Mouse (Mus musculus) megakaryocyte, adult 5-6 weeks (primary cell): ENCODE measurements at regions not wholly inside any gene's neighbourhood (a gene's known extent, or its start where the extent isn't known, plus 50 kb on each side); places are given as distances from the start of the nearest gene placed in this dataset.

Source experiments
- ATAC-seq: 2 replicates; pipeline ENCODE4 v1.8.0; 2016; ENCODE audit warnings: mild to moderate bottlenecking, inconsistent platforms; ENCODE audit not compliant: poor library complexity, severe bottlenecking

DNA sequence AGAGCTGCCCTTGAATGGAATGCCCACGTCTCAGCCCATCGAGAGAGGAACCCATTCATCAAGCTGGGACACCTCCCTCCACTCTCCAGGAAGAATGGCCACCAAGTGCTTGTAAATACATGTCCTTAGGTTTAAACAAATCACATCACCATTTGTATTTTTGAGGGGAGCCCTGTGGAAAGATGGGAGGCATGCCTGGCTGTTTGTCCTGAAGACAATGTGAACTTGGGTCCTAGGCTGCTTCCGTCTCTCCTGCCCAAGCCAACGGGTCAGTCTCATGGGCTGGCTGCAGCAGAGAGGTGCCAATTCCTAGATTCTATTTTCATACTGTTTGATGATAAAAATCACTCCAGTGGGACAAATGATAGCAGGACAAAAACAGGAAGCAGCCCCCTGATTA, 205.9 kb upstream of the Tbx3 start:
- no peak for ATAC-seq

DNA sequence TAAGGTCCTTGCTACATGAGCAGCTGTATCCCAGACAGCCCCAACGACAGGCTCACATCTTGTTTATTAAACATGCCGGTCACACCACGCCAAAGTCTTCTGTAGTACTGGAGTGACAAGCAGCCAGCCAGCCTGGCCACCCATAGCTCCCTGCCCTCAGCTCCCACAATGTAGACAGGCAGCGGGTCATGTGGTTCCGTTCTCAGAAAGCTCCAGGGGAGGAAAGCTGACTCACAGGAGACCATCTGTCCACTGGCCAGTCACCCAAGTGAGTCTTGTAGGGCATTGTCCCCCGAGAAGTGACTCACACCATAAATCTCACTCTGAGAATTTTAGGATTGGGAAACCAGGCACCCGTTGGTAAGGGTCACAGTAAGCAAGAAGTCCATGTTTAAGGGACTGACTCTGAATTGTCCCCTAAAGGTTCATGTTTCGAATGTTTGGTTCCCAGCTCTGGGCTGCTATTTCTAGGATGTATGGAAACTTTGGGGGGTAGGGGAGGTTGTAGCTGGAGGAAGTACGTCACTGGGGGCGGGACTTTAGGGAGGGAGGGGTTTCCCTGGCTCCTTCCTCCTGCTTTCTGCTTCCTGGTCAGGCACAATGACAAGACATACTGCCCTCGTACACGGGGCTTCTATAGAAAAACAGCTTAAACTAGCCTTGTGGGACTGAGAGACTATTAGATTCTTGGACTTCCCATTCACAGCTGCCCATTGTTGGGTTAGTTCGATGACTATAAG, 203.0 kb upstream of the Tbx3 start:
- ATAC-seq: no peak

DNA sequence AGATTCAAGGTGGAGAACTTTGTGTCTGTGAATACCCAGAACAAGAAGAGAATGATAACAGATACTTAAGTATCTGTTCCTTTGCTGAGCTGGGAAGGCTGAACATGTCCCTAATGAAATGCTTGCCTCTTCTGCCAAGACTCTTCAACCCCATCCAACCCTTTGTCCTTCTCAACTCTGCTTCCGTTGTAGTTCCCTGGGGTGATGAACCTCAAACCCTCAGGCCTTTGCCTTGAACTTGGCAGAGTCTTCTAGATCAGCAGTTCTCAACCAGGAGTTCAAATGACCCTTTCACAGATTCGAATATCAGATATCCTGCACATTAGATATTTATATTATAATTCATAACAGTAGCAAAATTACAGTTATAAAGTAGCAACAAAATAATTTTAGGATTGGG, 192.5 kb upstream of the Tbx3 start:
- no peak for ATAC-seq

DNA sequence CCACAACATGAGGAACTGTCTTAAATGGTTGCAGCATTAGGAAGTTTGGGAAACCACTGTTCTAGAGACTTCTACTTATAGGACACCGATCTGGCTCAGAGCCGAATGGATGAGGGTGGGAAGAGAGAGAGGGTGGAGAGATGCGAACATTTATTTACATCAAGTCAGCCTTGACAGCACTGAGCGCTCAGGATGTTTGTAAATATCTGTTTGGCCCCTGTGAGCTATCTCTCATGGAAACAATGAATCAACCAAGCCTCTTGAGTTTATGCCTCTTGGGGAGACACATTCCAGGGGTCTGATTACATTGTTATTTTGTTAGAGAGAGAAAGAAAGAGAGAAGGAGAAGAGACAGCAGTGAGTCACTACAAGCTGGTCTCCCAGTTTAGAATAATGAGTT, 192.1 kb upstream of the Tbx3 start:
- no peak for ATAC-seq

DNA sequence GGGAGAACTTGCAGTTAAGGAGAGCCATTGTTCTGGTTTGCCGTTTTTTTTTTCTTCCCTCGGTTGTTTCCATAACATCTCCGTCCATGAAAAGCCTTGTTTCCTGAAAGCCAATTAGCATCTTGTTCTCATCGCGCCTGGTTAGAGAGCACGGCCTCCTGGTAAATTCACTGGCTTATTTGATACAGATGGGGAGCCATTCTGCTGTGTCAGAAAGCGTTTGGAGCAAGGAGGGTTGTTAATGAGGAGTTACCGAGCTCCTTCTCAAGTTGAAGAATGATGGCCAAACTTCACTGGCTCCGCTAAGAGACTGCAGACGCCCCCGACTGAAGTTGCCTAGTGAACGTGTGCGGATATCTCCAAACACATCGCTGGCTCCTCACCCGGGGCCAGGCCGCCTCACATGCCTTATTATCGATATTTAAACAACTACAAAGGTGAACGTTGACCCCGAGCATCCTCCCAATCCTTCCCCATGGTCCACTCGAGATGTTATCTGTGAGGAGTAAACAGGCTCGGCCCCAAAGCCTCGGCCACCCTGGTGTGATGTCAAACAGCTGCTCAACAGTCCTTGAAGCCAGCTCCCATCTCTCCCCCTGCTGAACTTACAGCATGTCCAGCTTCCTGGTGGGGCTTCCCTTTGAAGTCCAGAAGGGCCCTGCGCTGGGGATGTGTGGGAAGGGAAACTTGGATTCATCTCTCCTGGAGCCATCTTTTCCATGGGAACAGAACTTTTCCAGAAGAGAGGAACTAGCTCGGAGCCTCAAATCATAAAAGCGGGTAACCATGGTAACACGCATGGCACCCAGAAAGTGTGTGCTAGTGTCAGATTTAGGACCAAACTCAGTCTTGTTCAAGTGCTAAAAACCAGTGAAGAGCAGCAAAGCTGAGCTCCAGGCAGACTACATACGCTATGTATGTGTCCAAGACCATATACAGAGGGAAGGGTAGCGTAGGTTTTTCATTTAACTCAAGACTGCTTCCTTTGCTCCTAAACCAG, 190.0 kb upstream of the Tbx3 start:
- no peak for ATAC-seq

DNA sequence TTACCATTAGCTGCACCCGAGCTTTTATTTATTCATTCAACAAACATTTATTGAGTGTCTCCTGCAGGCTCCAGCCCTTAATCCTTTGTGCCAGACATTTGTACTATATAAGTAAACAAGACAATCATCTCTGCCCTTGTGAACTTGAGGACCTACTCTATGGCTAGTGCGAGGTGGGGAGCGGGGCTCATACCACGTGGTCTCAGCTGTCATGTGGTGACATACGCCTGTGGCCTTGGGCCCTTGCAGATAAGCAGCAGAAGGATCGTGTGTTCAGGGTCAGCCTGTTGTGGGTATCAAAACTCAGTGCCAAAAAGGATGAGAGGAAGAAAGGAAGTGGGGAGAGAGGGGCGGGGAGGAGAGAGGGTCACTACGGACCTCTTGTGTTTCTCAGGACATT, 186.8 kb upstream of the Tbx3 start:
- ATAC-seq: no peak

DNA sequence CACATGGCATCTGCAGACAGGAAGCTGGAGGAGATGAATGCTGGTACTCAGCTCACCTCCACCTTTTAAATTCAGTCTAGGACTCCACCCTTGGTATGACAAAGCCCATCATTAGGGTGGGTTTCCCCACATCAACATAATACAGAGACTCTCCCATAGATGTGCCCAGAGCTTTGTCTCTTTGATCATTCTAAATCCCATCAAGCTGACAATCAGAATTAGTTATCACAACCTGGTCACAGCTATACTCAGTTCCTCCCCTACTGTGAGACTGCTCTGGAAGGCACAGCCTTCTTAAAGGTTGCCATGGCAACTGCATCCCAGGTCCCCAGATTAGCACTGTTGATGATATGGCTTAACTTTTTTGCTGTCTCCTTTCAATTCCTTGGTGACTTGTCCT, 184.3 kb upstream of the Tbx3 start:
- ATAC-seq: no peak

DNA sequence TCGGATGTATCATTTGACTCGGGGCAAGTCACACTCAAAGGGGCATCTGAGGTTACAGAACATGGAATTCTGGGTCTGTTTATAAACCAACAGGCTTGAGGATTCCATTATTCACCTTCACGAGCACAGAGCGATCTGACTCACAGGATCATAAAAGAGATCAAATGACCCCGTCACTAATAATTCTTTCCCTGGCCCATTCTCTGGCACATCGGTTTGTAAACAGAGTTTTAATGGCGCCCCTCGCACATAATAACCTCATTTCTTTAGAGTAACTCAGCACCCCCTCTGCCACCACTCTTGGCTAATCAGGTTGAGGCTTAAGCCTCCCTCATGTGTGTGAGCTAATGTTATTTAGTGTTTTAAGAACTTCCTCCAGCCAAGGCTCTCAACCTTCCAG, 183.3 kb upstream of the Tbx3 start:
- no peak for ATAC-seq

DNA sequence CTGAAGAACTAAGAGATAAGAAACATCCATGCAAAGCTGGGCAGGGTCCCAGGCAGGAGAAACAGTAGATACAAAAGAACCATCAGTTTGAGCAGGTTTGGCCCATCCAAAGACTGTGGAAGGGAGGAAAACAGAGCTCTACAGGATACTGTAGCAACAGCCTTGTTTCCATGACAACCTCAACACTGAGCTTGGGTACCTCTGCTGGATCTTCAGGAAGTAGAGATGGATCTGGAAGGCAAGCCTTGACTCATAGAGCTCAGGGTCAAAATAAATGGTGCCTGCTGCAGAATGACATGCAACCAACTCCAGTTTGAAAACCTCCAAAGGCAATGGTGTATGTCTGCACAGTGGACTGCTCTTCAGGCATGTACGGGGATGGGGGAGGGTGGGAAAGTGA, 173.0 kb upstream of the Tbx3 start:
- ATAC-seq: no peak

DNA sequence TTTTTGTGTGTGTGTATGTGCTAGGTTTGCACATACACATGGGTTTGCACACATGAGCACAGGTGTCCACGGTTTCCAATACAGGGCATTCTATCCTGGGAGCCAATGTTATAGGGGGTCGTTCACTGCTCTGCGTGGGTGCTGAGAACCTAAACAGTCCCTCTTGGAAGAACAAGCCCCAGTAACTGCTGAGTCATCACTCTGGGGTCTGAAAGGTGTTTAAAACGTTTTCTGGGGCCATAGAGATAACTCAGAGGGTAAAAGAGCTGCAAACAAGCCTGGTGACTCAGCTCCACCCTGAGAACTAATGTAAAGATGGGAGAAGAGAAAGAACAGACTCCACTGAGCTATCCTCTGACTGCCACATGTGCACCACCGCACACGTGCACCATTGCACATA, 172.0 kb upstream of the Tbx3 start:
- ATAC-seq: no peak

DNA sequence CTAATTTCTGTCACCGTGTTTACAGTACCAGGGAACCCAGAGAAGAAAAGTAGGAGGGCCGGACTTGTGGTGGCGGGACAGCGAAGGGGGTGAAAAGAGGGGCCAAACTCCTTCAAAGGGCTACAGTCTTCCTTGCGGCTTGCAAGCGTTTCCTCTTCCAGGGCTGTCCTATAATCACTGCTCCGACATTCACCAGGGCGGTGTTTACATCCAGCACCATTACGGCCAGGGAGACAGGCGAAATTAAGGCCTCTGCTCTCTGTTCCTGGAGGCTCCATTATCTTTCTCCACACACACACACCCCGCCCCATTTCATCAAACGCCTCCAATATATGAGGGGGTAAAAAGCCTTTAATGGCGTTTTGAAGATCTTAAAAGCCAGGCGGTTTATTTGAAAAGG, 162.8 kb upstream of the Tbx3 start:
- ATAC-seq: no peak

DNA sequence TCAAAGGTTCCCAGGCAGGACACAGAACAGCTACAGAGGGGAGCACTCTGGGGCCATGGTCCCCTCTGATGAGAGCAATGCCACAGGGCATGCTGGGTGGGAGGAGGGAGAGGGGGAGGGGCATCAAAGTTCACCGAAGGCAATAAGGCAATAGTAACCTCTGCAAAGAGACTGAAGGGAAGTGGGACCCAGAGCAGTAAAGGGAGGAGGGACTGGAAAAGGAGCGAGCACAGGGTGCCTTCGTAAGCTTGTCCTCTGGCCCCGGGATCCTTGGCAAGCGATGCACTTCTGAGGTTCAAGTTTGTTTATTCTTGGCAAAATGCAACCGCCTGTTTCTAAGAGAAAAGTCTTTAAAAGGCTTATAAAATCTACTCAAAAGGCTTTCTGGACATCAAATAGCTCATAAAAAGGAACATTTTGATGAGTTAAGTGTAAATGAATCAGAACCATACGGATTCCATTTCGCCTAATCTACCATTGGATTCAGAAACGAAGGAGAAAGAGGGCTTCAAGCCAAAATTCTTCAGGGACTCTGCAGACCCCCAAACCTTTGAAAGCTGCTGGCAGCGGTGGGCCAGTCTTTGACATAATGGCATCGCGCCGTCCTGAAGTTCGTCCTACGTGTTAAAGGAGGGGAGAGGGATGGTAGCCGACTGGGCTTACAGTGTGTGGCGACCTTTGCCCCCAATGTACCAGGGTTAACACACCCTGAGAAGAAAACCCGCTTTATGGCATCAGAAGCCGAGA, 151.8 kb upstream of the Tbx3 start:
- no peak for ATAC-seq

DNA sequence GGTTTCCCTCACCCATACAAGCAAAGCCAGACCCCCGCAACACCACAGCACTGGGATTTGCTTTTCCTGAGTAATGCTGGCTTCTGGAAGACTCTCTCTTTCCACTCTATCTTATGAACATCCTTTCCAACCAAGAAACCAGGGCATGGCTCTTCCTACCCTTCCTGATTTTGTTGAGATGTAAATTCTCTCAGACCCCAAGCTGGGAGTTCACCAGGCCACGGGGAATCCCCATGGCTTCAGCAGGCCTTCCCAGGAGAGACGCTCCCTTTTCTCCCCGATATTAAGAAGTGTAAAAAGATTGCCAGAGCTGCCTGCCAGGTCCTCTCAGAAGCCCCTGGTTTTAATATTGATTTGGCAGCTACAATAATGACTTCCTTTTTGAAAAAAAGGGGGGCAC, 146.3 kb upstream of the Tbx3 start:
- ATAC-seq: no peak

DNA sequence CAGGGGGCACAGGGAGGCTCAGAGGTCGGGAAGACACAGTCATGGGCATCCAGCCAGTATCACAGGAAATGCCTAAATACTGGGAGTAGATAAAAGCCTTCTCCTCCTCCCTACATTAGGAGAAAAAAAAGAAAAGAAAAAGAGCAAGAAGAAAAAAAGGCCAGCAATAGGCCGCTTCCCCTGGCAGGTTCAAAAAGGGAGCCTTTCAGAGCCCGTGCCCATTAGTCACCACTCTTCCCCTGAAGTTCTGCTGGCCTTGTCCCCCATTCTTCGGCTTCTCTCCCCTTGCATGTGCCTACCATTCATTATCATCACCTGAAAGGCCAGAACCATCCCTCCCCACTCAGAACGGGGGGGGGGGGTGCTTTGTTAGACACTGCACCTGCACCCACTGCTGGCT, 144.5 kb upstream of the Tbx3 start:
- no peak for ATAC-seq

DNA sequence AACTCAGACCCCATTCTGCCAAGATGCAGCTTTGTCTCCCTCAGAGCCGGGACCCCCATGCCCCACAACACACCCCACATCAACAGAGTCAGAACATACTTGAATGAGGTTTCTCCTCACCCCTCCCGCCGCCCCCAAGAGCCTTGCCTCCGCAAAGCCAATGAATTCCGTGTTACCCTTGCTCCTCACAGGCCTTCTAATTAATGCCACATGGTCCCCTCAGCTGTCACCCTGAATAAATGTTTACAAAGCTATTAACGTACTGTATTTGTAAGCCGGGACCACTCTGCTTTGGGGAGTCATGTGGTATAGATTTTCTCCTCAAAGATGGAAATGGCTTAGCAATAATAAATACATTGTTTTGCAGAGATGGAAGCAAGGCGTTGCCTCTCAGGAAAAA, 140.5 kb upstream of the Tbx3 start:
- ATAC-seq: no peak

DNA sequence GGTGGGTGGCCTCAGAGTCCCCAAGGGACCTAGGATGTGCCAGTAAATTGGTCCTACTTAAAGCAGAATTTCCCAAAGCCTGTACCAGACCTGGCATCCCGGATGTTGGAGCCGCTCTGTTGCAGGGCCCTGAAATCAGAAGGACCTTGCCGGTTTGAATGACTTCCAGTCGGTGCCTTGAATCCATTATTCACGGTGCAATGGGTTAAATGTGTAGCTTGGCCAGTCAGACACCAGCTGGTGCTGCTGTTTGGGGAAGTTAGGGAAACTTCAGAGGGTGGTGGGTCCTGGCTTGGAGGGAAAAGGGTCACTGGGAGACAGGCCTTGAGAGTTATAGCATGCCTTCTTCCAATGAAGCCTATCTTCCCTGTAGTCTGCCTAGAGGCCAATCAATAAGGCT, 135.5 kb upstream of the Tbx3 start:
- no peak for ATAC-seq

DNA sequence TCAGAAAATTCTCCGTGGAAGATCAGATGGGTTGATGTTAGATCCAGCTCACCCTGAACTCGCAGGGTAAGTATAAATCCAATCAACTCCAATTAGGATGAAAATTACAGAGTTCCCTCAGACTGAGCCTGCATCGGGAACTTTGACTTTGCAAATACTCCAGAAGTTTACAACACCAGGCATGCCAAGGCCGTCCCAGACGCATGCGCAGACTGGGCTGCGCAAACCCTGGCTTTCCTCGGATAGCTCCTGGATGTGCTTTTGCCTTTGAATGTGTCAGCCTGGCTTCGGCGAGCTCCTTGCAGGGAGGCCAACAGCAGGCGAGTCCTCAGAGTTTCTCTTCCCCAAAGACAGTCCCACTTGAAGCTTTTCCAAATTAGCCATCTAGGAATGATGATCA, 127.6 kb upstream of the Tbx3 start:
- no peak for ATAC-seq

DNA sequence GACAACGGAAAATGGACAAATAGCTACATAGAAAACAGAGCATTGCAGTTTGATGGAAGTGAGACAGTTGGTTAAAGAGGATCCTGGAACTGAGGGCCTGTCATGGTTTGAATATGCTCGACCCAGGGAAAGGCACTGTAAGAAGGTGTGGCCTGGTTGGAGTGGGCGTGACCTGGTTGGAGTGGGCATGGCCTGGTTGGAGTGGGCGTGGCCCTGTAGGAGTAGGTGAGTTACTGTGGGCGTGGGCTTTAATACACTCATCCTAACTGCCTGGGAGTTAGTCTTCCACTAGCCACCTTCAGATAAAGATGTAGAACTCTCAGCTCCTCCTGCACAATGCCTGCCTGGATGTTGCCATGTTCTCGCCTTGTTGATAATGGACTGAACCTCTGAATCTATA, 126.8 kb upstream of the Tbx3 start:
- ATAC-seq: no peak

DNA sequence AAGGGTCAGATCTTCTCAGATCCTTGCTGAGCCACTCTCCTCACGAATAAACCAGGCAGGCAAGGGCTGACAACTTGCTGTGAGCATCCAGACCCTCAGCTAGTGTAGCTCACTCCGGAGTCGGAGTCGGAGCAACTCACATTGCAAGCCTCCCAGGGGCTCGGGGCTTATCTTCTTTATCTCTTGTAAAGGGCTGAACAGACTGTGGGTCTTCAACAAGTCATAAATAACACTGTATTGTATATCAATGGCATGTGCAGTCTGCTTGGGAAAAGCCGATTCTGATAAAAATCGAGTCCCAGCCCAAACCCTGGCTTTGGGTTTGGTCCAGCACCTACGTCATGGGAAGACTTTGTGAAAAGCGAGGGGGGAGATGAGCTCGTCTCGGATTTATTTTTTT, 125.8 kb upstream of the Tbx3 start:
- no peak for ATAC-seq

DNA sequence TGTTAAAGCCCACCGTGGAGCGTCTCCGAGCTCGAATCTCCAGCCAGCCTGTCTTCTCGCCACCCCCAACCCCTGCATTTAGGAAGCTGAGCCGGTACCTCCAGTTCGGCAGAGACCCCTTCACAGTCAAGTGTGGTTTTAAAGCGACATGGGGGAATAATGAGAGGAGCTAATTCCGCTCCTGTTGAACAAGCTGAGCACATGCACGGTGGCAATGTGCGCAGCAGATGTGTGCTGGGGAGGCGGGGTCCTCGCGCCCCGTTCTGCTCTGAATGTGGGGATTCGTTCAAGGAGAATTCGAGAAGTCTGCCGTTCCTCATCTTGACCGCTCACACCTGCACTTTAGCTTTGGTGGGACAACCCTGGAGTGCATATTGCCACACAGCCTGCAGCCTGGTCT, 123.4 kb upstream of the Tbx3 start:
- no peak for ATAC-seq

DNA sequence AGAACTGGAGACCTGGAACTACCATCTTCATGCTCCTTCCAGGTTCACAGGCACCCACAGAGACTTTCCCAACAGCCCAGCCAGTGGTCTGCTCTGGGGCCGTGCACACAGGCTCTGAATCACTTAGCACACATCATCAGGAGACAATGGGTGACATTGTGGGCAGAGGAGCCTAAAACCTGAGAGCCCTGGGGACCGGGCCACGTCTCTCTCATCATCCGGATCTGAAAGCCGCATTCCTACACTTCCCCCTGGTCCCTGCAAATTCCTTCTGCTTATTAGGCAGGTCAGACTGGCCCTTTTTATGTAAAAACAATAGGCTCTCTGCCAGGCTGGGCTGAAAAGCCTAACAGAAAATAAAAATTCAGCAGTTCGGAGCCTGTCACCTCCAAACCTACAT, 119.6 kb upstream of the Tbx3 start:
- no peak for ATAC-seq

DNA sequence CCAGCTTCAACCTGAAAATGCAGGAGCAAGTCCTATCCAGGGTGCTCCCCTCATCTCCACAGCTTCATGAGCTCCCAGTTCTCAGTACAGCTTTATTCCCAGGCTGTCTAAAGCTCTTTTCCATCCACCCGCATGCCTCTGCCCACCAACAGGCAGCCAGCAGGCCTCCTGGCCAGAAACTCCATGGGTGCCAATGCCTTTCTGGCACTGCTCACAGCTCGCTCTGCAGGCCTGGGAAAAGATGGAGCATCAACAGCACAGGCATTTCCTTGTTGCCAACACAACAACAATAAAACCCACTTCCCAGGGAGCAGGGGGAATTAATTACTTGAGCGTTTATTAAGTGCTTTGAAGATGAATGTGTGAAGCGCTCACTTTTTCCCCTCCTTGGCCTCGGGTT, 117.0 kb upstream of the Tbx3 start:
- no peak for ATAC-seq
